In genomic region chr5:35975681-35976080, GRCm38 (mm10) we compare ENCODE assay signal across 9 mouse cellular contexts.
DNase-seq lines count a peak whose midpoint lies in the region; ATAC-seq lines count a peak whose summit lies in the region.
"Had no signal": no experiment of that assay in that cellular context is flagged by ENCODE, and none has a peak within 500 bp of the region (broad histone marks: within the 10 kb centered on the region; RNA-seq: fewer than 3 reads in every experiment).

No protein-coding gene starts in this region.

- 15% methylated on average over 5 of the region's 5 CpGs for WGBS in heart, embryonic 10.5 days
- WGBS in midbrain, embryonic 14.5 days, result 14% methylated on average over 5 of the region's 5 CpGs
- 11% methylated on average over 5 of the region's 5 CpGs for WGBS in stomach, embryonic 16.5 days

- H3K27me3 ChIP-seq in heart, embryonic 10.5 days (ENCODE audit: insufficient read depth, poor library complexity, severe bottlenecking), result no peaks in the 10 kb centered on the region
- H3K27me3 ChIP-seq in midbrain, embryonic 14.5 days (ENCODE audit: control insufficient read depth, insufficient read depth, low read length), result no peaks in the 10 kb centered on the region
- no peaks in the 10 kb centered on the region for H3K27me3 ChIP-seq in stomach, embryonic 16.5 days (ENCODE audit: control insufficient read depth, insufficient read depth, low read length)
- H3K27me3 ChIP-seq: limb, embryonic 15.5 days had no signal

- no peak overlapping the region for H3K4me2 ChIP-seq in midbrain, embryonic 14.5 days (ENCODE audit: low read length)
- no peak overlapping the region for H3K4me2 ChIP-seq in stomach, embryonic 16.5 days (ENCODE audit: low read depth, low read length)
- H3K4me2 ChIP-seq: limb, embryonic 15.5 days had no signal

- no peak for ATAC-seq in midbrain, embryonic 14.5 days (ENCODE audit: low FRiP score, low TSS enrichment)
- peak; percentile 59; the same call in 1 of the 2 replicates for ATAC-seq in stomach, embryonic 16.5 days (ENCODE audit: insufficient read depth, low FRiP score)

- no peak overlapping the region for H3K4me3 ChIP-seq in heart, embryonic 10.5 days
- no peak overlapping the region for H3K4me3 ChIP-seq in midbrain, embryonic 14.5 days (replicated peaks; ENCODE audit: low read depth, low read length)
- no peak overlapping the region for H3K4me3 ChIP-seq in stomach, embryonic 16.5 days (replicated peaks; ENCODE audit: low read length)
- H3K4me3 ChIP-seq: limb, embryonic 15.5 days had no signal

- intact Hi-C loops in heart, postnatal 14 days (cut with DNase I), result loop anchor here (1.0 to 10.0 kb wide), 2 partner anchors 86 to 181 kb away; no protein-coding TSS in a partner anchor

- no peak overlapping the region for H3K27ac ChIP-seq in heart, embryonic 10.5 days
- H3K27ac ChIP-seq in midbrain, embryonic 14.5 days (replicated peaks; ENCODE audit: low read depth, low read length), result no peak overlapping the region
- H3K27ac ChIP-seq in stomach, embryonic 16.5 days (ENCODE audit: low read length), result no peak overlapping the region
- H3K27ac ChIP-seq: limb, embryonic 15.5 days had no signal

- peaks cover 58% of the 10 kb centered on the region for H3K36me3 ChIP-seq in heart, embryonic 10.5 days
- peaks cover 71% of the 10 kb centered on the region for H3K36me3 ChIP-seq in midbrain, embryonic 14.5 days (ENCODE audit: control insufficient read depth, insufficient read depth, low read length)
- no peaks in the 10 kb centered on the region for H3K36me3 ChIP-seq in stomach, embryonic 16.5 days (ENCODE audit: control insufficient read depth, insufficient read depth, low read length)

- peak; percentile 93 for DNase-seq in heart, adult 11 months
- no peak for DNase-seq in heart, embryonic 10.5 days (ENCODE audit: low spot score)
- DNase-seq in adrenal gland, adult 18-20 months (ENCODE audit: low spot score in 2 of 2), result peak; percentile 71 to 86
- peak; percentile 84 for DNase-seq in embryo, embryonic 10.5 days (ENCODE audit: low spot score)
- peak; percentile 86 to 90 for DNase-seq in heart, postnatal 14 days
- peak; percentile 45 to 69 for DNase-seq in left cerebral cortex, adult 18-20 months (ENCODE audit: low spot score in 2 of 2)
- DNase-seq in midbrain, embryonic 14.5 days, result peak; percentile 89

- peaks cover 24% of the 10 kb centered on the region for H3K4me1 ChIP-seq in heart, embryonic 10.5 days
- H3K4me1 ChIP-seq in midbrain, embryonic 14.5 days (ENCODE audit: control insufficient read depth, insufficient read depth, low read length), result peaks cover 3% of the 10 kb centered on the region; the same call in 1 of the 2 replicates
- H3K4me1 ChIP-seq in stomach, embryonic 16.5 days (ENCODE audit: control insufficient read depth, insufficient read depth, low read length), result peaks cover 29% of the 10 kb centered on the region

- H3K9me3 ChIP-seq in heart, embryonic 10.5 days, result no peaks in the 10 kb centered on the region
- H3K9me3 ChIP-seq in midbrain, embryonic 14.5 days (ENCODE audit: control insufficient read depth, low read length), result no peaks in the 10 kb centered on the region
- no peaks in the 10 kb centered on the region for H3K9me3 ChIP-seq in stomach, embryonic 16.5 days (replicated peaks; ENCODE audit: control insufficient read depth, low read length)
- H3K9me3 ChIP-seq: limb, embryonic 15.5 days had no signal

- no peak overlapping the region for H3K9ac ChIP-seq in midbrain, embryonic 14.5 days (replicated peaks; ENCODE audit: low read length)
- no peak overlapping the region for H3K9ac ChIP-seq in stomach, embryonic 16.5 days (ENCODE audit: low read length)
- H3K9ac ChIP-seq: limb, embryonic 15.5 days had no signal
